Mouse (Mus musculus): ENCODE data around the gene Yaf2. TPM values are rescaled to one million over a fixed set of nuclear protein-coding genes. Genes with fewer than 3 reads are reported as not detected.

The Yaf2 gene
- polyA plus RNA-seq, 1 experiment from 2014 or later = 89.6 TPM

DNA sequence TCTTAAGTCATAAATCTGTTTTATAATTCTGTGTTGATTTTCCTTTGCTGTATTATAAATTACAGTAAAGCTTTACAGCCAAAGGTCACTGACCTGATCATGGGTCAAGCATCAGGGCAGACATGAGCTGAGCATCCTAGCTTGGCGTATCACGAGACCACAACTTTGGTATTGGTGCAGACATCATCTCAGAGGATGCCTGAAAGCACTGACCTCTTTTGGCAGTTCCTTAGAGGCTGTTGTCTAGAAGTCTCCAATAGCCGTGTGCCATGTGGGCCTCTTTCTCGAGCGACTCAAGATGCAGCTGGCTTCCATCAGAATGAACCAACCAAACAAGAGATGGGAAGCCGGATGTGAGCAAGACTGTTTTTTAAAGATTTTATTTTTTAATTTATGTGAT, 28.8 kb upstream of the Yaf2 start:
- 86% methylated on average over 6 of the region's 6 CpGs for WGBS

DNA sequence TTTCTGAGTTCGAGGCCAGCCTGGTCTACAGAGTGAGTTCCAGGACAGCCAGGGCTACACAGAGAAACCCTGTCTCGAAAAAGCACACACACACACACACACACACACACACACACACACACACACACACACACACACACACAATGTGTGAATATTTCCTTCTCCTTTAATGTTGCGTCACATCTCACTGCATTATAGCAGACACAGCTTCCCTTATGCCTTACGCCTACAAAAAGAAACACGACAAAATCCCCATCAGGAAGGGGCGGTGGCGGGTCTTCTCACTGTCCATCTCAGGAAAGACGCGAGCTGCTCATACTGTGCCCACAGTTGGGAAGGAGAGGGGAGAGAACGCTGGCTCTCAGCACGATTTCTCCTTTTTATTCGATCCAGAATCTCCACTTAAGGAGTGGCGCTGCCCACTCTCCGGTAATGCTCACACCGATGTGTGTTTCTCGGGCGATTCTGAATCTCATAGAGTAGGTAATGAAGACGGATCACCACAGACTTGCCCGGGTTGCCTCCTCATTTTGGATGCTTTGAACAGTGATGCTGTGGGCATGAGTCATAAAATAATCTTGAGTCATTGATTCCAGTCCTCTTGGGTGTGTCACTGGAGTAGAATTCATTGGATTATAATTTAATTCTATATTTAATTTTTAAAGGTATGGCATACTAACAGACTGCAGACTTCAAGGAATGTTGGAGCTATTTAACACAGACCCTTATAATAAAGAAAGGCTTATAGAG, 21.8 kb upstream of the Yaf2 start:
- H3K4me1 ChIP-seq (ENCODE audit: control insufficient read depth in 2 of 2, insufficient read depth in 2 of 2, low read length in 2 of 2) = no peaks in the 10 kb centered on the region
- no peak overlapping the region for H3K4me3 ChIP-seq (ENCODE audit: control insufficient read depth in 1 of 2, insufficient read depth in 1 of 2, low read depth in 1 of 2, low read length in 2 of 2)
- 89% methylated on average over 19 of the region's 19 CpGs for WGBS
- H3K9me3 ChIP-seq (ENCODE audit: control insufficient read depth, low read length) = no peaks in the 10 kb centered on the region
- H3K27ac ChIP-seq (replicated peaks in 1 of 2; ENCODE audit: control insufficient read depth in 1 of 2, insufficient read depth in 1 of 2, low read depth in 2 of 2, low read length in 2 of 2) = no peak overlapping the region
- no peak overlapping the region for H3K9ac ChIP-seq (ENCODE audit: low read length)
- H3K4me2 ChIP-seq (ENCODE audit: low read length) = no peak overlapping the region
- no peaks in the 10 kb centered on the region for H3K36me3 ChIP-seq (ENCODE audit: control insufficient read depth, insufficient read depth, low read length)
- no peaks in the 10 kb centered on the region for H3K27me3 ChIP-seq (ENCODE audit: control insufficient read depth, insufficient read depth, low read length)
- no peak for ATAC-seq (ENCODE audit: insufficient number of reproducible peaks, insufficient read depth, low FRiP score, low read depth)

More for the DNA sequence above, 28.8 kb upstream of the Yaf2 start:
- ATAC-seq (ENCODE audit: insufficient number of reproducible peaks, insufficient read depth, low FRiP score, low read depth) = no peak
- Histone ChIP-seq H3K27ac (replicated peaks in 1 of 2; ENCODE audit: control insufficient read depth in 1 of 2, insufficient read depth in 1 of 2, low read depth in 2 of 2, low read length in 2 of 2) (no peak overlapping the region), H3K36me3 (ENCODE audit: control insufficient read depth, insufficient read depth, low read length) (no peaks in the 10 kb centered on the region), H3K4me1 (ENCODE audit: control insufficient read depth in 2 of 2, insufficient read depth in 2 of 2, low read length in 2 of 2) (no peaks in the 10 kb centered on the region), H3K4me2 (ENCODE audit: low read length) (no peak overlapping the region), H3K9me3 (ENCODE audit: control insufficient read depth, low read length) (no peaks in the 10 kb centered on the region), H3K27me3 (ENCODE audit: control insufficient read depth, insufficient read depth, low read length) (no peaks in the 10 kb centered on the region), H3K9ac (ENCODE audit: low read length) (no peak overlapping the region), H3K4me3 (ENCODE audit: control insufficient read depth in 1 of 2, insufficient read depth in 1 of 2, low read depth in 1 of 2, low read length in 2 of 2) (no peak overlapping the region)

DNA sequence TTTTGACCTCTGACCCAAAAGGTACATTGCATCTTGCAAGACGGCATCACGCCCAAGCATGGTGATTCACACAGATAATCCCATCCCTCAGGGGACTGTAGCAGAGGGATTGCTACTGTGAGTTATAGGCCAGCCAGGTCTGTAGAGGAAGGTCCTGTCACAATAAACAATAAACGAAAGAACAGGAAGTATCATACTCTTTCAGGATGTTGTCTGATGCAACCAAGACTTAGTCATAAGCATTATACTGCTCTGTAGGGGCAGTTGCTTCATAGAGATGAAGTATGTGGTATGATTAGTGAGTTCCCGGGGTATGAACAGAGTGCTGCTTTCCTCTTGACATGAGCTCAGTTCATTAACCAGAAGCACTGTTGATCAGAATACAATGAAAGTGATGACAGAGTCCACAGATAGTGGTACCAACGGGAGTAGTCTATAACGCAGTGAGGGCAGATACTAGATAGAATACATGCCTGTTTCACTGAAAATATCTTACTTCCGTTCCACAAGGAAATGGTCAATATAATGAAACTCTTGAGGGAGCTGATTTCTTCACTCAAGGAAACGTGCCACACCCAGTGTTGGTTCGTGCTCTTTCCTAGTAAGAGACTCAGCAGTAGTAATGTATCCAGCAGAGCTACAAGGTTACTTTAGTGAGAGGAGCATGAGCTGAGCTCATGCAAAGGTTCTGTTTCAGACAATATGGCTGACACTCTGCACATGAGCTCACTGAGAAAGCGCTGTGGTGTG, 4.1 kb upstream of the Yaf2 start:
- no peak overlapping the region for H3K4me3 ChIP-seq (ENCODE audit: control insufficient read depth in 1 of 2, insufficient read depth in 1 of 2, low read depth in 1 of 2, low read length in 2 of 2)
- no peaks in the 10 kb centered on the region for H3K4me1 ChIP-seq (ENCODE audit: control insufficient read depth in 2 of 2, insufficient read depth in 2 of 2, low read length in 2 of 2)
- no peaks in the 10 kb centered on the region for H3K27me3 ChIP-seq (ENCODE audit: control insufficient read depth, insufficient read depth, low read length)
- H3K9ac ChIP-seq (ENCODE audit: low read length) = no peak overlapping the region
- WGBS = 51% methylated on average over 10 of the region's 10 CpGs
- no peak overlapping the region for H3K27ac ChIP-seq (replicated peaks in 1 of 2; ENCODE audit: control insufficient read depth in 1 of 2, insufficient read depth in 1 of 2, low read depth in 2 of 2, low read length in 2 of 2)
- ATAC-seq (ENCODE audit: insufficient number of reproducible peaks, insufficient read depth, low FRiP score, low read depth) = no peak
- no peaks in the 10 kb centered on the region for H3K9me3 ChIP-seq (ENCODE audit: control insufficient read depth, low read length)
- H3K4me2 ChIP-seq (ENCODE audit: low read length) = no peak overlapping the region
- no peaks in the 10 kb centered on the region for H3K36me3 ChIP-seq (ENCODE audit: control insufficient read depth, insufficient read depth, low read length)

DNA sequence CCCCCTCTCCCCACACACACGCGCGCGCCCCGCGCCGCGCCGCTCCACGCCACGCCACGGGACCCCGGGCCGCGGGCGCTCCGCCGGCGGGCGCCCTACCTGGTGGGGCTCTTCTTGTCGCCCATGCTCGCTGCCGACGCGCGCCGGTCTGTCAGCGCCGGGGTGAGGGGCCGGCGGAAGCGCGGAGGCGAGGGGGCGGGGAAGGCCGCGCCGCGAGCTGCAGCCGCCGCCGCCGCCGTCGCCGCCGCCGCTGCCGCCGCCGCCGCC, 144 bp downstream of the Yaf2 start:
- H3K4me2 ChIP-seq (ENCODE audit: low read length) = peak overlapping the region; percentile 88
- no peaks in the 10 kb centered on the region for H3K9me3 ChIP-seq (ENCODE audit: control insufficient read depth, low read length)
- 1% methylated on average over 30 of the region's 52 CpGs for WGBS
- peaks cover 8% of the 10 kb centered on the region; the same call in 1 of the 2 replicates for H3K36me3 ChIP-seq (ENCODE audit: control insufficient read depth, insufficient read depth, low read length)
- H3K4me3 ChIP-seq (ENCODE audit: control insufficient read depth in 1 of 2, insufficient read depth in 1 of 2, low read depth in 1 of 2, low read length in 2 of 2) = peak overlapping the region; percentile 78 to 82
- peaks cover 0 to 4% of the 10 kb centered on the region in 2 experiments; a peak in 2 of 4 replicates for H3K4me1 ChIP-seq (ENCODE audit: control insufficient read depth in 2 of 2, insufficient read depth in 2 of 2, low read length in 2 of 2)
- H3K27ac ChIP-seq (replicated peaks in 1 of 2; ENCODE audit: control insufficient read depth in 1 of 2, insufficient read depth in 1 of 2, low read depth in 2 of 2, low read length in 2 of 2) = peak overlapping the region; percentile 90 to 98
- H3K9ac ChIP-seq (ENCODE audit: low read length) = peak overlapping the region; percentile 93
- peak; percentile 58 for ATAC-seq (ENCODE audit: insufficient number of reproducible peaks, insufficient read depth, low FRiP score, low read depth)
- no peaks in the 10 kb centered on the region for H3K27me3 ChIP-seq (ENCODE audit: control insufficient read depth, insufficient read depth, low read length)

DNA sequence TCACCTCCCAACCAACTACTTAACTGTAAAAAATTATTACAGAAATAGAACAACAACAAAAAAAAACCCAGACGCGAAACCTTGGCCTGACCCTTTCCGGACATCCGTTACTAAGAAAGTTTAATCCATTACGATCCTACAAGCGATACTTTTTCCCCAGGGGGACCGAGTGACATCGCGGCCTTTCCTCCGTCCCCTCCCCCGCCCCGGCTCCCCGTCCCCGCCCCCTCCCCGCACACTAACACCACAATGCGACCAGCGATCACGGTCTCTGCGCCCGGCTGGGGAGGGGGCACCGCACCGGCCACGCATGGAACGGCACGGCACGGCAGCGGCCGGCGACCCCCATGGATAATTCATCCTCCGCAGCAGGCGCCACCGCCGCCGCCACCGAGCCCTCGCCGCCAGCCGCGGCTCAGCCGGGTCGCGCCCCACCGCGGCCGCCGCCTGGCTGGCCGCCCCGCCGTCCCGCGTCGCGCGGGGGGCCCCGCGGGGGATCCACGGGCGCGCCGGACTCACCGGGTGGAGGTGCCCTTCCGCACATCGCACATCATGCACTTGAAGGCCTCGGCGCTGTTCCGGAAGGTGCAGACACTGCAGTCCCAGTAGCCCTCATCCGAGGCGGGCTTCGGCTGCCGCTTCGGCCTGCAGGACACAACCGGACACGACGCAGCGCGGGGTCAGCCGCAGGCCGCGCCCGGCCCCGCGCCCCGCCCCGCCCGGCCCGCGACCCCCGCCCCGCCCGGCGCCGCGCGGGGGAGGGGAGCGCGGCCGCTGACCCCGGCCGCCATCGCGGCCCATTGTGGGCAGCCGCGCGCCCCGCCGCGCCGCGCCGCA, 696 bp downstream of the Yaf2 start:
- Histone ChIP-seq H3K36me3 (ENCODE audit: control insufficient read depth, insufficient read depth, low read length) (peaks cover 8% of the 10 kb centered on the region; the same call in 1 of the 2 replicates), H3K9me3 (ENCODE audit: control insufficient read depth, low read length) (no peaks in the 10 kb centered on the region), H3K4me1 (ENCODE audit: control insufficient read depth in 2 of 2, insufficient read depth in 2 of 2, low read length in 2 of 2) (peaks cover 0 to 4% of the 10 kb centered on the region in 2 experiments; a peak in 2 of 4 replicates), H3K27ac (replicated peaks in 1 of 2; ENCODE audit: control insufficient read depth in 1 of 2, insufficient read depth in 1 of 2, low read depth in 2 of 2, low read length in 2 of 2) (peak overlapping the region; percentile 90 to 98), H3K27me3 (ENCODE audit: control insufficient read depth, insufficient read depth, low read length) (no peaks in the 10 kb centered on the region), H3K4me2 (ENCODE audit: low read length) (peak overlapping the region; percentile 88), H3K4me3 (ENCODE audit: control insufficient read depth in 1 of 2, insufficient read depth in 1 of 2, low read depth in 1 of 2, low read length in 2 of 2) (peak overlapping the region; percentile 78 to 82), H3K9ac (ENCODE audit: low read length) (peak overlapping the region; percentile 93)
- ATAC-seq (ENCODE audit: insufficient number of reproducible peaks, insufficient read depth, low FRiP score, low read depth) = peak; percentile 67
- under 1% methylated on average over 84 of the region's 110 CpGs for WGBS

DNA sequence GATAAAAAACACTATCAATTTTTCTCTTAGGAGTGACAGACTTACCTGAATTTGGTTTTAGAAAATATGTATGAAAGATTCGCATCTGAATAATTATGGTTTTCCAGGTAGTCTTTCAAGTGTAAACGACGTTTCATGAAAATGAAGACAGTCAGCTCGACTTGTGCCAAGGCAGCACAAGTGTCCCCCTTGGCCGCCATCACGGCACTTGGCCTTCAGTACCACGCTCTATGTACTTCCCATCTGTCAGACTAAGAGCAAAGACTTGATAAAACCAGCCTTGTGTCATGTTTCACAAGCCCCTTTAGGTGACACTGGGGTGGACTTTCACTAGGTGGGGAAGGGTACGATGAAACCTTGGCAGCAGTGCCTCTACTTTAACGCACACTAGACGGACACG, 5.5 kb downstream of the Yaf2 start:
- Histone ChIP-seq H3K4me3 (ENCODE audit: control insufficient read depth in 1 of 2, insufficient read depth in 1 of 2, low read depth in 1 of 2, low read length in 2 of 2) (no peak overlapping the region), H3K27me3 (ENCODE audit: control insufficient read depth, insufficient read depth, low read length) (no peaks in the 10 kb centered on the region), H3K9me3 (ENCODE audit: control insufficient read depth, low read length) (no peaks in the 10 kb centered on the region), H3K4me2 (ENCODE audit: low read length) (no peak overlapping the region), H3K36me3 (ENCODE audit: control insufficient read depth, insufficient read depth, low read length) (peaks cover 11% of the 10 kb centered on the region), H3K9ac (ENCODE audit: low read length) (no peak overlapping the region), H3K4me1 (ENCODE audit: control insufficient read depth in 2 of 2, insufficient read depth in 2 of 2, low read length in 2 of 2) (peaks cover 2 to 12% of the 10 kb centered on the region in 2 experiments), H3K27ac (replicated peaks in 1 of 2; ENCODE audit: control insufficient read depth in 1 of 2, insufficient read depth in 1 of 2, low read depth in 2 of 2, low read length in 2 of 2) (no peak overlapping the region)
- WGBS = 90% methylated on average over 11 of the region's 11 CpGs
- no peak for ATAC-seq (ENCODE audit: insufficient number of reproducible peaks, insufficient read depth, low FRiP score, low read depth)

DNA sequence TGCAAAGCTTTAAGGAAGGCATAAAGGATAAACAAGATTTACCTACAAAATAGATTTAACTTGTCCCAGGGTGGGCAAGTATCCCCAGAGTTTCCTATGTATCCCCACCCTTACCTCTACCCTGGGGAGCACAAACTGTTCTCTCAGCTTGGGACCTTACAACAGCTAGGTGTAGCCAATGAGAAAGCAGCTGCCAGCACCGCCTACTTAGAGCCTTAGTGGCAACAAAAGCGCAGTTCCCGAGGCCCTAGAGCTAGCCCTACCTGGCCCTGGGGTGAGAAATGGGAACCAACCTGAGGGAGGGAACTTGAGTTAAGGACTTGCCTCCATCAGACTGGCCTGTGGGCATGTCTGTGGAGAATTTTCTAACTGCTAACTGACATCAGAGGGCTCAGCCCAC, 9.5 kb downstream of the Yaf2 start:
- Histone ChIP-seq H3K9me3 (ENCODE audit: control insufficient read depth, low read length) (no peaks in the 10 kb centered on the region), H3K4me1 (ENCODE audit: control insufficient read depth in 2 of 2, insufficient read depth in 2 of 2, low read length in 2 of 2) (peaks cover 5 to 27% of the 10 kb centered on the region in 2 experiments), H3K36me3 (ENCODE audit: control insufficient read depth, insufficient read depth, low read length) (peaks cover 3% of the 10 kb centered on the region; the same call in 1 of the 2 replicates), H3K4me2 (ENCODE audit: low read length) (no peak overlapping the region), H3K4me3 (ENCODE audit: control insufficient read depth in 1 of 2, insufficient read depth in 1 of 2, low read depth in 1 of 2, low read length in 2 of 2) (no peak overlapping the region), H3K27me3 (ENCODE audit: control insufficient read depth, insufficient read depth, low read length) (no peaks in the 10 kb centered on the region), H3K9ac (ENCODE audit: low read length) (no peak overlapping the region), H3K27ac (replicated peaks in 1 of 2; ENCODE audit: control insufficient read depth in 1 of 2, insufficient read depth in 1 of 2, low read depth in 2 of 2, low read length in 2 of 2) (no peak overlapping the region)
- WGBS = 55% methylated on average over 3 of the region's 3 CpGs
- ATAC-seq (ENCODE audit: insufficient number of reproducible peaks, insufficient read depth, low FRiP score, low read depth) = no peak

All from heart, embryonic 14.5 days (tissue).